13 mouse cellular contexts compared by ENCODE assay signal in the genomic region with DNA sequence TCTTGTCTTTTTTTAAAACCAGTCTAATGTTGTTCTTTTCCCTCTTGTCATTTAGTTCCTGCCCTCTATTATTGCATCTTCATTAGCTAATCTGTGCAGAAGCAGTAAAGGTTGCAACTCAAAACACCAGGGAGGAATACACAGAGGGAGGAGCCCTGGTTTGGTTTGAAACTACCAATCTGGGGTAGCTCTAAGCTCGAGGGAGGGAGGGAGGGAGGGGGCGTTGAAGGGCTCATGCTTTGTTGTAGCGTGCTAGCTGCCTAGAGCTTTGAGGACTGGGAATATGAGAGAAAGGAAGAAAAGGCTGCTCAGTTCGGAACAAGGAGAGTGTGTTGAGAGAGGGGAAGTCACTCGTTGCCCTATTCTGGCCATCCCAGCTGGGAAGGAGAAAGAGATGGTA.
DNase-seq lines count a peak whose midpoint lies in the region; ATAC-seq lines count a peak whose summit lies in the region.
"Had no signal": no experiment of that assay in that cellular context is flagged by ENCODE, and none has a peak within 500 bp of the region (broad histone marks: within the 10 kb centered on the region; RNA-seq: fewer than 3 reads in every experiment).

No protein-coding gene starts in this region.

- no peak for DNase-seq in heart, postnatal 4 days
- no peak for DNase-seq in neural tube, embryonic 10.5 days (ENCODE audit: extremely low spot score, low spot score)
- no peak for DNase-seq in urinary bladder, postnatal 4 days (ENCODE audit: low spot score in 2 of 2)
- DNase-seq in thymus, postnatal 25 days, result no peak
- no peak for DNase-seq in spleen, adult 12 weeks (ENCODE audit: low spot score)
- DNase-seq: cerebellum, postnatal 14 days; gastrocnemius, postnatal 25 days; layer of hippocampus, adult 9-11 months had no signal

- 0 out of 2 replicates have a peak overlapping the region, but pooled peaks have one; percentile 1 for H3K4me2 ChIP-seq in heart, embryonic 11.5 days
- H3K4me2 ChIP-seq in neural tube, embryonic 13.5 days, result no peak overlapping the region
- no peak overlapping the region; the same call in 1 of the 2 replicates for H3K4me2 ChIP-seq in limb, embryonic 15.5 days

- WGBS in heart, embryonic 11.5 days (ENCODE audit: insufficient replicate concordance), result 38% methylated on average over 5 of the region's 5 CpGs
- WGBS in neural tube, embryonic 13.5 days, result 35% methylated on average over 5 of the region's 5 CpGs
- WGBS in limb, embryonic 15.5 days, result 37% methylated on average over 5 of the region's 5 CpGs

- no peaks in the 10 kb centered on the region for H3K9me3 ChIP-seq in heart, embryonic 11.5 days (replicated peaks; ENCODE audit: control insufficient read depth, low read length)
- H3K9me3 ChIP-seq in neural tube, embryonic 13.5 days, result no peaks in the 10 kb centered on the region
- H3K9me3 ChIP-seq in limb, embryonic 15.5 days, result no peaks in the 10 kb centered on the region

- H3K4me1 ChIP-seq in heart, embryonic 11.5 days (ENCODE audit: control insufficient read depth, insufficient read depth, low read length), result peaks cover 30% of the 10 kb centered on the region
- peaks cover 16% of the 10 kb centered on the region for H3K4me1 ChIP-seq in neural tube, embryonic 13.5 days (replicated peaks)
- peaks cover 18% of the 10 kb centered on the region for H3K4me1 ChIP-seq in limb, embryonic 15.5 days

- no peaks in the 10 kb centered on the region for H3K27me3 ChIP-seq in heart, embryonic 11.5 days (ENCODE audit: control insufficient read depth, insufficient read depth, low read length)
- H3K27me3 ChIP-seq in neural tube, embryonic 13.5 days, result no peaks in the 10 kb centered on the region
- H3K27me3 ChIP-seq in limb, embryonic 15.5 days, result no peaks in the 10 kb centered on the region

- H3K9ac ChIP-seq in heart, embryonic 11.5 days (ENCODE audit: low read depth, low read length), result no peak overlapping the region
- 0 out of 2 replicates have a peak overlapping the region, but pooled peaks have one; percentile 8 for H3K9ac ChIP-seq in neural tube, embryonic 13.5 days
- no peak overlapping the region for H3K9ac ChIP-seq in limb, embryonic 15.5 days

- no peak overlapping the region for H3K4me3 ChIP-seq in heart, embryonic 11.5 days (ENCODE audit: low read depth, low read length)
- no peak overlapping the region for H3K4me3 ChIP-seq in neural tube, embryonic 13.5 days
- no peak overlapping the region for H3K4me3 ChIP-seq in limb, embryonic 15.5 days

- no peaks in the 10 kb centered on the region; the same call in 1 of the 2 replicates for H3K36me3 ChIP-seq in heart, embryonic 11.5 days (ENCODE audit: control insufficient read depth, insufficient read depth, low read length)
- H3K36me3 ChIP-seq in neural tube, embryonic 13.5 days, result peaks cover 1% of the 10 kb centered on the region; the same call in 1 of the 2 replicates
- peaks cover 9% of the 10 kb centered on the region; the same call in 1 of the 2 replicates for H3K36me3 ChIP-seq in limb, embryonic 15.5 days

- ATAC-seq in heart, embryonic 11.5 days (replicated peaks; ENCODE audit: insufficient number of reproducible peaks, low FRiP score, low TSS enrichment), result no peak
- ATAC-seq in neural tube, embryonic 13.5 days (ENCODE audit: low read depth), result no peak
- ATAC-seq in limb, embryonic 15.5 days (ENCODE audit: insufficient number of reproducible peaks, low FRiP score, low TSS enrichment, low read depth), result no peak
- ATAC-seq: activated CD4-positive, CD25-positive, alpha-beta regulatory T cell, adult 4 months; CD4-positive, CD25-positive, alpha-beta regulatory T cell, adult 4 months had no signal

- H3K27ac ChIP-seq in heart, embryonic 11.5 days (ENCODE audit: low read depth, low read length), result peak overlapping the region; percentile 78; the same call in 1 of the 2 replicates
- H3K27ac ChIP-seq in neural tube, embryonic 13.5 days (replicated peaks), result no peak overlapping the region
- H3K27ac ChIP-seq in limb, embryonic 15.5 days, result peak overlapping the region; percentile 85
